Mouse (Mus musculus): ENCODE results near the gene Ascl1. TPM values are rescaled to one million over a fixed set of nuclear protein-coding genes. Genes with fewer than 3 reads are reported as not detected.
A peak's percentile ranks its signal among the peaks of the same experiment; 100 is the strongest.

The Ascl1 gene
- polyA plus RNA-seq, 1 experiment: 0.14 TPM

GRCm38 (mm10) chr10:87503946-87504345, 10.5 kb upstream of the Ascl1 start:
- DNase-seq: peak; percentile 59
- no peak overlapping the region for H3K4me3 ChIP-seq (ENCODE audit: insufficient read depth, low read depth, low read length)
- no peaks in the 10 kb centered on the region; the same call in 1 of the 2 replicates for H3K4me1 ChIP-seq (ENCODE audit: control insufficient read depth, insufficient read depth, low read length)
- 1% methylated on average over 10 of the region's 10 CpGs for WGBS
- no peak for TF ChIP-seq POLR2A (IDR thresholded peaks at IDR 0.05; ENCODE audit: low read depth, low read length)
- TF ChIP-seq CTCF (conservative IDR thresholded peaks at IDR 0.05; ENCODE audit: insufficient read depth, insufficient read length, low read depth, low read length): peak; percentile 79
- no peak overlapping the region for H3K27ac ChIP-seq (ENCODE audit: insufficient read depth, low read depth, low read length)
- H3K36me3 ChIP-seq (ENCODE audit: control insufficient read depth, insufficient read depth, low read length): no peaks in the 10 kb centered on the region
- no peaks in the 10 kb centered on the region for H3K27me3 ChIP-seq (replicated peaks; ENCODE audit: control insufficient read depth, insufficient read depth, low read length)

- WGBS: 13% methylated on average over 5 of the region's 5 CpGs
- TF ChIP-seq POLR2A (IDR thresholded peaks at IDR 0.05; ENCODE audit: low read depth, low read length) (no peak), CTCF (conservative IDR thresholded peaks at IDR 0.05; ENCODE audit: insufficient read depth, insufficient read length, low read depth, low read length) (peak; percentile 21; the same call in 1 of the 2 replicates)
- DNase-seq: no peak
Measured at GRCm38 (mm10) chr10:87502283-87502682, 8.8 kb upstream of the Ascl1 start.

GRCm38 (mm10) chr10:87501659-87502042, 8.2 kb upstream of the Ascl1 start:
- DNase-seq: no peak
- Histone ChIP-seq H3K27me3 (replicated peaks; ENCODE audit: control insufficient read depth, insufficient read depth, low read length) (no peaks in the 10 kb centered on the region), H3K36me3 (ENCODE audit: control insufficient read depth, insufficient read depth, low read length) (no peaks in the 10 kb centered on the region), H3K27ac (ENCODE audit: insufficient read depth, low read depth, low read length) (no peak overlapping the region), H3K4me1 (ENCODE audit: control insufficient read depth, insufficient read depth, low read length) (no peaks in the 10 kb centered on the region; the same call in 1 of the 2 replicates), H3K4me3 (ENCODE audit: insufficient read depth, low read depth, low read length) (no peak overlapping the region)
- WGBS: 11% methylated on average over 7 of the region's 7 CpGs
- TF ChIP-seq POLR2A (IDR thresholded peaks at IDR 0.05; ENCODE audit: low read depth, low read length): no peak
- no peak for TF ChIP-seq CTCF (conservative IDR thresholded peaks at IDR 0.05; ENCODE audit: insufficient read depth, insufficient read length, low read depth, low read length)

More at GRCm38 (mm10) chr10:87502283-87502682, 8.8 kb upstream of the Ascl1 start:
- Histone ChIP-seq H3K4me1 (ENCODE audit: control insufficient read depth, insufficient read depth, low read length) (no peaks in the 10 kb centered on the region; the same call in 1 of the 2 replicates), H3K27ac (ENCODE audit: insufficient read depth, low read depth, low read length) (no peak overlapping the region), H3K36me3 (ENCODE audit: control insufficient read depth, insufficient read depth, low read length) (no peaks in the 10 kb centered on the region), H3K27me3 (replicated peaks; ENCODE audit: control insufficient read depth, insufficient read depth, low read length) (no peaks in the 10 kb centered on the region), H3K4me3 (ENCODE audit: insufficient read depth, low read depth, low read length) (no peak overlapping the region)

- 9% methylated on average over 20 of the region's 20 CpGs for WGBS
- no peak for DNase-seq
- Histone ChIP-seq H3K4me1 (ENCODE audit: control insufficient read depth, insufficient read depth, low read length) (no peaks in the 10 kb centered on the region; the same call in 1 of the 2 replicates), H3K36me3 (ENCODE audit: control insufficient read depth, insufficient read depth, low read length) (no peaks in the 10 kb centered on the region), H3K27me3 (replicated peaks; ENCODE audit: control insufficient read depth, insufficient read depth, low read length) (no peaks in the 10 kb centered on the region), H3K4me3 (ENCODE audit: insufficient read depth, low read depth, low read length) (no peak overlapping the region), H3K27ac (ENCODE audit: insufficient read depth, low read depth, low read length) (no peak overlapping the region)
- TF ChIP-seq CTCF (conservative IDR thresholded peaks at IDR 0.05; ENCODE audit: insufficient read depth, insufficient read length, low read depth, low read length) (no peak), POLR2A (IDR thresholded peaks at IDR 0.05; ENCODE audit: low read depth, low read length) (no peak)
Measured at GRCm38 (mm10) chr10:87500926-87501658, 7.6 kb upstream of the Ascl1 start.

- H3K27ac ChIP-seq (ENCODE audit: insufficient read depth, low read depth, low read length): no peak overlapping the region
- no peak overlapping the region for H3K4me3 ChIP-seq (ENCODE audit: insufficient read depth, low read depth, low read length)
- no peaks in the 10 kb centered on the region for H3K36me3 ChIP-seq (ENCODE audit: control insufficient read depth, insufficient read depth, low read length)
- TF ChIP-seq POLR2A (IDR thresholded peaks at IDR 0.05; ENCODE audit: low read depth, low read length) (no peak), CTCF (conservative IDR thresholded peaks at IDR 0.05; ENCODE audit: insufficient read depth, insufficient read length, low read depth, low read length) (no peak)
- peaks cover 3% of the 10 kb centered on the region for H3K27me3 ChIP-seq (replicated peaks; ENCODE audit: control insufficient read depth, insufficient read depth, low read length)
- DNase-seq: no peak
- WGBS: 94% methylated on average over 2 of the region's 2 CpGs
- no peaks in the 10 kb centered on the region; the same call in 1 of the 2 replicates for H3K4me1 ChIP-seq (ENCODE audit: control insufficient read depth, insufficient read depth, low read length)
Measured at GRCm38 (mm10) chr10:87497056-87497455, 3.6 kb upstream of the Ascl1 start.

- H3K4me1 ChIP-seq (ENCODE audit: control insufficient read depth, insufficient read depth, low read length): no peaks in the 10 kb centered on the region; the same call in 1 of the 2 replicates
- no peaks in the 10 kb centered on the region for H3K36me3 ChIP-seq (ENCODE audit: control insufficient read depth, insufficient read depth, low read length)
- peaks cover 4% of the 10 kb centered on the region for H3K27me3 ChIP-seq (replicated peaks; ENCODE audit: control insufficient read depth, insufficient read depth, low read length)
- peak; percentile 74 for DNase-seq
- no peak overlapping the region for H3K4me3 ChIP-seq (ENCODE audit: insufficient read depth, low read depth, low read length)
- no peak for TF ChIP-seq CTCF (conservative IDR thresholded peaks at IDR 0.05; ENCODE audit: insufficient read depth, insufficient read length, low read depth, low read length)
- TF ChIP-seq POLR2A (IDR thresholded peaks at IDR 0.05; ENCODE audit: low read depth, low read length): no peak
- no peak overlapping the region for H3K27ac ChIP-seq (ENCODE audit: insufficient read depth, low read depth, low read length)
- 1% methylated on average over 15 of the region's 18 CpGs for WGBS
Measured at GRCm38 (mm10) chr10:87494596-87494995, 1.1 kb upstream of the Ascl1 start.

- H3K36me3 ChIP-seq (ENCODE audit: control insufficient read depth, insufficient read depth, low read length): no peaks in the 10 kb centered on the region
- WGBS: 1% methylated on average over 4 of the region's 4 CpGs
- no peak for DNase-seq
Measured at GRCm38 (mm10) chr10:87494176-87494575, 716 bp upstream of the Ascl1 start.

More at GRCm38 (mm10) chr10:87494176-87494575, 716 bp upstream of the Ascl1 start:
- H3K4me3 ChIP-seq (ENCODE audit: insufficient read depth, low read depth, low read length): no peak overlapping the region
- H3K4me1 ChIP-seq (ENCODE audit: control insufficient read depth, insufficient read depth, low read length): no peaks in the 10 kb centered on the region; the same call in 1 of the 2 replicates
- H3K27ac ChIP-seq (ENCODE audit: insufficient read depth, low read depth, low read length): no peak overlapping the region
- peaks cover 6% of the 10 kb centered on the region for H3K27me3 ChIP-seq (replicated peaks; ENCODE audit: control insufficient read depth, insufficient read depth, low read length)
- TF ChIP-seq POLR2A (IDR thresholded peaks at IDR 0.05; ENCODE audit: low read depth, low read length): no peak
- no peak for TF ChIP-seq CTCF (conservative IDR thresholded peaks at IDR 0.05; ENCODE audit: insufficient read depth, insufficient read length, low read depth, low read length)

Data from kidney, adult 2 months (tissue).